Mouse (Mus musculus): Measurements from ENCODE around the gene Nasp.

DNA sequence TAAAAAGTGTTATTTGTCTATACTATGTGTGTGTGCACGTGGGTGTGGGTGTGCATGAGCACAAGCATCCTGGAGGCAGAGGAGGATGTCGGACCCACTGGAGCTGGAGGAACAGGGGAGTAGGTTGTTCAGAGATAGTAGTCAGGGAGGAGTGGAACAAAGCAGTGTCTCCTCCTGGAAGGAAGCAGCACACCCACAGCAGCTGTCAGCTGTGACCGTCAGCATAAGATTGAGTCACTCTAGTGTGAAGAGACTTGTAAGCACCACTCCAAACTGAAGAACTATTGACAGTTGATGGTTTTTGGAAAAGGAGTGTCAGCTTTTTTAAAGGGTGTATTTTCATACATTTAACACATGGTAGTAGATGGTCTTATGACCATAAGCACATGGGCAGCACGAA lies 38.9 kb upstream of the Nasp start:
- TF ChIP-seq GATA1 (IDR thresholded peaks at IDR 0.05; ENCODE audit: borderline replicate concordance, low read length) (no peak), CTCF (IDR thresholded peaks at IDR 0.05; ENCODE audit: low read depth, low read length) (no peak), TAL1 (conservative IDR thresholded peaks at IDR 0.05; ENCODE audit: low read depth, low read length) (no peak)
